Mouse (Mus musculus): ENCODE measurements around the gene Ptx3. TPM values are rescaled to one million over a fixed set of nuclear protein-coding genes. Genes with fewer than 3 reads are reported as not detected.
"Not testable (repeated sequence)": the region's sequence is repeated elsewhere in the genome, so short reads cannot be mapped to it uniquely, and the experiment has no call there.

The Ptx3 gene
- total RNA-seq (2021), result under 1 TPM; 0.81 to 0.86 TPM

DNA sequence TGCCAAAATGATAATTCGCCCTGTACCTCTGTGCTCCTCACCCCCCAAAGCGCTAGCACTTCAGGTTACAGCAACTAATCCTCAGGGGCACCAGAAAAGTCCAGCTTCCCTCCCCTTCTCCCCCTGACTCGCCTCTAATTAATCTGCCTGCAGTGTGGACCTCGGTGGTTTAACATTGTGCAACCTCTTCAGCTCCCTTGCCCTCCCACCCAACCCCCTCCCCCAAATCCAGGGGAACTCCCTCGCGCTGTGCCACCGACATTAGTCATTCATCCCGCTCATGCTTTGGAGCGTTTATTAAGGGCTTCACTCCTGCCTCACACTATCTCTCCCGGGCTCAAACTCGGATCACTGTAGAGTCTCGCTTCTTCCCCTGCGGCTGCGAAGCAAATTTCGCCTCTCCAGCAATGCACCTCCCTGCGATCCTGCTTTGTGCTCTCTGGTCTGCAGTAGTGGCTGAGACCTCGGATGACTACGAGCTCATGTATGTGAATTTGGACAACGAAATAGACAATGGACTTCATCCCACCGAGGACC, at the start of gene Ptx3:
Ptx3 (plus strand) TSS at position 256 of the 537 bp plus-strand sequence.
- intact Hi-C loops (cut with DNase I), result no loop called here
- no peak for DNase-seq

DNA sequence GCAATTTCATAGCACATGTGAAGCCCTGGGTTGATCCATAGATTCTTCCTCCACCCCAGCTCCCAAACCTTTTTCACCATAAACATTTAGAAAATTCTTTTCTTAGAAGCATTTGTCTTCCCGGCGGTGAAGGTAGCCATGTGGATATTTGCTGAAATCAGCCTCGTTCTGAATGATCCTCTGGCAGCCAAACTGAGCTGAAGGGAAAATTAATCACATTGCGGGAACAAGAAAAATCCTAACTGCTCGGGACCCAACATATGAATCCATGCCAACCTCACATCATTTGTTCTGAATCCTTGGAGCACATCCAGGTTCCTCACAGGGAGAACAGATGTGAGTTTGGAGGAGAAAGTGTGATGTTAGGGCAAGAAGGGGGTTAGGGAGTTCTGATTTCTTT, 46.8 kb upstream of the Ptx3 start:
- intact Hi-C loops (cut with DNase I), result no loop called here

DNA sequence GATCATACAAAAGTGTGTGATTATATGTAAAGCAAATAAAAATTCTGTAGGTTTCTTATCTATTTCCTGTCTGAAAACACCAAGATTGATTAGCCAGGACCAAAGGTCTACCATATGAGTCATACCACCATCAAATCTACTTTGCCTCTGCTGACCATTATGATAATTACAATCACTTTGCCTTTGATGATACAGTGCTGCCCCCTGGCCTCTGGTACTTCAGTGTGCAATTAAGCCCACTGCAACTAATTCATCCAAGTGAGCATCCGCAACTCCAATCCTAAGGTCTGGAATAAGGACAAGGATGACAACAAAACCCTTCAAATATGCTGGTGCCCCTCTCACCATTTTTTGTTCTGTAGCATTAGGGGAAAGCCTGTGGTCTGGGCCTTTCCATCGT, 40.1 kb upstream of the Ptx3 start:
- no peak for DNase-seq
- intact Hi-C loops (cut with DNase I), result no loop called here

More for the DNA sequence above, 46.8 kb upstream of the Ptx3 start:
- no peak for DNase-seq

DNA sequence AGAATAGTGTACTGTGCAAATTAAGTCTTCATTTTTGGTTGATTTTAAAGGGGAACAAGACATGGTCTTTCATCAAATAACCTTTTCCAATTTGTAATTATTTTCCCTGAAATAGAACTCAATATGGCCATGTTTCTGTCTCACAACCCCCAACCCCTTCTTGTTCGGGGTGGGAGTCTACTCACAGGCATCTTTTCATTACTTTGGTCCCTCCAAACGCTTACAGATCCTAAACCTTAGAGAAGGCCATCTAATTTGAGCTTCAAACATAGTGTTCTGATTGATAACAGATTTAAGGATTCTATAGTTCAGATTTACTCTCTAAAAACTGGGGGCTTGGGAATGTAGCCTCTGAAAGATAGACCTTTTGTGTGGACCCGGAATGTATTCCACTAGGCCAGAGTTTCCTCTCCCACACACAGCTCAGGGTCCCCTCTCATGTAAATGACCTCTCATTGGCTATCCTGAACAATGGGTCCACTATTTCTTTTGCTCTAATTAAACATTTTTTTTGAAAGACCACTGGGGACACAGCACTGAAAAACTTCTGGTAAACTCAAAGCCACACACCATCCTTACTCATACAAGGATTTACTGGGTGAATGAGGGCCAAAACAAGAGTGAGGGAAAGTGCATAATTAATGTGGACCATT, 25.7 kb upstream of the Ptx3 start:
- intact Hi-C loops (cut with DNase I), result no loop called here
- DNase-seq, result no peak

DNA sequence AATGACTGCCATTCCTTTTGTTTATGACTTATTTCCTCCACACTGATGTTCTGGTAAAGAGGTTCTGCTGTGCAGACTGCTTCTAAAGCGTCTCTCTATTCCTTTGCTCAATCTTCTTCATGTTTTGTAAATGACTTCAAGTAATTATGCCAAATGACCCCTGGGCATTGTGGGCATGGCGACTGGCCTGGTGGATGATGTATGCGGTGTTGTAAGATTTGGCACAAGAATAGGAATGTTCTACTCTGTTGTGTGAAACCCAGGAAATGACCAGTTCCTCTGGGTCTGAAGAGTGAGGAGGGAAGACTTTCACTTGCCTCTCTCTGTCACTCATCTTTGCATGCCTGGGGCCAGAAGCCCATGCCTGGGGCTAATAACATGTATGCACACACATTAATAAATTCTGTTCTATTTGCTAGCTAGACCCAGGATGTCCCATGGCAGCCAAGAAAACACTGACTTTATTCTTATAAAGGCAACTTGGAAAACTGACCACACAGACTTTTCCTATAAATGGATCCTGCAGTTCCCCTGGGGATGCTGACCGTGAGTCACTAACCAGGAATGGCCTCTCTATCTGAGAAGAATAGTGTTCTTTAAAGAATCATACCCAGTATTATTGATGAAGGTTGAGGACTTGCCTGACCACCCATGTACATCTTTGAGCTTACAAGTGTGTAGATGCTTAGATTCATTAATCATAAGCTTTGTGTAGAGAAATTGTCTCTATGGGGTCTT, 10.7 kb upstream of the Ptx3 start:
- no peak for DNase-seq

DNA sequence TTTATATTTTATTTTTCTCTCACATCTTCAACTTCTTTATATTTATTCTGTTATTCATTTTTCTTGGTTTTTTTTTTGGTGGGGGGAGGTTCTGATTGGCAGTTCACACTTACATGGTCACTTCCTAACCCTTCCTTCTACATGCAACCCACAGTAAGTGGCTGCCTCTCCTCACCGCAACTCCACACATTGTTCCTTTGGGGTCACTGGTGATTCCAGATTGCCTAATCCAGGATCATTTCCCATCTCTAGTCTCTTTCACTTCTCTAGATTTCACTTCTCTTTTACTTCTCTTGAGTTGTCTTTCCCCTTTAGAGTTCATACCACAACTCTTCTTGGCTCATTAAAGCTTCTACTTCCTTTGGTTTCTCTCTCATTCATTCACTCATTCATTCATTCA, 6.2 kb upstream of the Ptx3 start:
- DNase-seq, result no peak
- intact Hi-C loops (cut with DNase I), result no loop called here

More for the DNA sequence above, 10.7 kb upstream of the Ptx3 start:
- intact Hi-C loops (cut with DNase I), result no loop called here

DNA sequence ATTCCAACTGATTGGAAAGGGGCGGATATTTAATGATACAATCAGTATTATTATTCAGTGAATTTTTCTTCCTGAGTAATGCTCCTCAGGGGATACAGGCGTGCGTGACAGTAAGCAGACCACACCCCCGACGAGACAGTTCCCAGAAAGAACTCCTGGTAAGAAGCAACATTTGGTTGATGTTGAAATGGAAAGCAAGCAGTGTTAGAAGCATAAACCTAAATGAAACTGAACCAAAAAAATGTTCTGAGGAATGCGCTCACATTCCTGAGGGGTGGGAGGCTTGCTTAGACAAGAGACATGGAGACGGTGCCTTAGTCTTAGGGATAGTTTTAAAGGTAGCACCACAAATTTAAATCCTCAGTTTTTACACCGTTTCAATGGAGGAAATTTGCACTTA, 4.0 kb upstream of the Ptx3 start:
- DNase-seq, result no peak
- intact Hi-C loops (cut with DNase I), result no loop called here

DNA sequence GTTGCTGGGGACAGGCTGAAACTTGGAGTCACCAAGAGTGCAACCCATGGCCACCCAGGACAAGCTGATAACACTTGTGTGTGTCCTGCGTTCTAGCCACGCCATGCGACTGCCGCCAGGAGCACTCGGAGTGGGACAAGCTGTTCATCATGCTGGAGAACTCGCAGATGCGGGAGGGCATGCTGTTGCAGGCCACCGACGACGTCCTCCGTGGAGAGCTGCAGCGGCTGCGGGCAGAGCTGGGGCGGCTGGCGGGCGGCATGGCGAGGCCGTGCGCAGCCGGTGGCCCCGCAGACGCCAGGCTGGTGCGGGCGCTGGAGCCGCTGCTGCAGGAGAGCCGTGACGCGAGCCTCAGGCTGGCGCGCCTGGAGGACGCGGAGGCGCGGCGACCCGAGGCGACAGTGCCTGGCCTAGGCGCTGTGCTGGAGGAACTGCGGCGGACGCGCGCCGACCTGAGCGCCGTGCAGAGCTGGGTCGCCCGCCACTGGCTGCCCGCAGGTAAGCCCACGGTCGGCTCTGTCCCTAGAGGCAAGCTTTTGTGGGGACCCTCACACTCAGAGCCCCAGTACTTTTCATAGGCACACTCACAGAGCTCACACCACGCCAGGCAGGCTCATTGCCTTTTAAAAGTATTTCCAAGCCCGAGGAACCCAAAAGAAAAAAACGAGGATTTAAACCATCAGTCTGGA, 988 bp downstream of the Ptx3 start:
- intact Hi-C loops (cut with DNase I), result no loop called here

DNA sequence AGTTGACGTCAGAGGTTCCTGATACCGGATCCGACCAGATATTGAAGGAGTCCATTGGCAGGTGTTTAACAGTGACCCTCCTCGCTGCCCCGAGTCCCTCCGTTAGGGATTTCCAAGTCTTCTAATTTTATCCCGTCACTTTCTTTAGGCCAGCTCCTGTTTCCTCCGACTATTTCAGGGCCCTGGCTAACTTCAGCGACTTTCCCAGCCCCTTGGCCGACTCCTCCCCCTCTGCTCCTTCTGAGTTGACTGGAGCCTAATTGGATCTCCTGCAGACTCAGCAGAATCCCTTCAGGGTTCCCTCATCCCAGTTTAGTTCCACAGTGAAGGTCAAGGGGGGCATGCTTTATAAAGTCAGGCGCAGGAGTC, 1.5 kb downstream of the Ptx3 start:
- intact Hi-C loops (cut with DNase I), result no loop called here
- DNase-seq, result peak in 1 of 2 experiments; percentile 16

More for the DNA sequence above, 988 bp downstream of the Ptx3 start:
- DNase-seq, result peak; percentile 32 to 37

DNA sequence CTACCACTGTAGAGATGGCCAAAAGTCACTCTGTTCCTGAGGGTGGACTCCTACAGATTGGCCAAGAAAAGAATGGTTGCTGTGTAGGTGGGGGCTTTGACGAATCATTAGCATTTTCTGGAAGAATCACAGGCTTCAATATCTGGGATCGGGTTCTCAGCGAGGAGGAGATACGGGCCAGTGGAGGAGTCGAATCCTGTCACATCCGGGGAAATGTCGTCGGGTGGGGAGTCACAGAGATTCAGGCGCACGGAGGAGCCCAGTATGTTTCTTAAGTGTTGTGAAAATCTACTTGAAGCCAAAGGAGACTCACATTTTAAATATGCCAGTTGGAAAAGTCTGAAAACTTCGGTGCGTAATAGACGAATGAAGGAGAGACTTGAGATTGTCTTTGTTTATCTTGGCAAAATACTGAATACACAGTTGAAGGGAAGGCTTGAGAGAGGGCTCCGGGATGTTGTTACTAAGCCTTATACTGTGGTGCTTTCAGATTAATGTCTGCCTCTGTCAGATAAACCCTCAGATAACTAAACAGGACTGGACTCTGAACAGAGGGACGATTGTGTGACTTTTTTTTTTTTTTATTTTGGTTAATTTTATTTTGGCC, 5.3 kb downstream of the Ptx3 start:
- DNase-seq, result no peak

DNA sequence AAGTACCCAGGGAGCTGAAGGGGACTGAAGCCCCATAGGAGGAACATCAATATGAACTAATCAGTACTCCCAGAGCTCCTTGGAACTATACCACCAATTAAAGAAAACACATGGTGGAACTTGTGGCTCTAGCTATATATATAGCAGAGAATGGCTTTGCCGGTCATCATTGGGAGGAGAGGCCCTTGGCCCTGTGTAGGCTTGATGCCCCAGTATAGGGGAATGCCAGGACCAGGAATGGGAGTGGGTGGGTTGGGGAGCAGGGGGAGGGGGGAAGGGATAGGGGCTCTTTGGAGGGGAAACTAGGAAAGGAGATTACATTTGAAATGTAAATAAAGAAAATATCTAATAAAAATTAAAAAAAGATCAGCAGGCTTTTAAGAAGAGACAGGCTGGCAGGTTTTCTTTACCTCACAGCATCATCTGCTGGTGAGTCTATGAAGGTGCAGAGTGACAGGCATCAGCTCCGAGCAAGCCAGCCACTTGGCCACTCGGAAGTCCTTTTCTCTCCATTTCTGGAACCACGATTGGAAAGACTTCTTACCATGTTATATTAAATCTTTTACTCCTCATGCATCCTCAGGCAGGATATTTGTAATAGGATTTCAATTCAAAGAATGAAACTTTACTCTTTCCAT, 16.6 kb downstream of the Ptx3 start:
- intact Hi-C loops (cut with DNase I), result loop anchor here (5.0 kb wide), 1 partner anchor 234 kb away; no protein-coding TSS in a partner anchor
- not testable (repeated sequence) for DNase-seq

More for the DNA sequence above, 5.3 kb downstream of the Ptx3 start:
- intact Hi-C loops (cut with DNase I), result no loop called here

DNA sequence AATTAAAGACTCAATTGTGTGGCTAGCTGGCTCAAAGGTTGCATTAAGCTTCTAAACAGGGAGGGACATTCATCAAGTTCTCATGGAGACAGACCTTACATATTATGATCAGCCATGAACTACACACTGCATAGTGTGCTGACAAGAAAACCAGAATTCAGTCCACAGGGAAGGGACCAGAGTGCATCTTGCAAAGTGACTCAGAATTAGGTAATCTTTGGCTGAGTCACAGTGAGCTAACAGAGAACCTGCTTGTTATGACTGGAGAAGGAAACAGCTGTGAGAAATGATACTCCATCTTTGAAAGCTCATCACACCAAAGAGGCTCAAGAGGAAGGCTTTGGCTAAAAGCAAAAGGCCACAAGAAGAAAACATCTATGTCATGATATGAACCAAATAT, 20.8 kb downstream of the Ptx3 start:
- intact Hi-C loops (cut with DNase I), result no loop called here
- DNase-seq, result no peak

DNA sequence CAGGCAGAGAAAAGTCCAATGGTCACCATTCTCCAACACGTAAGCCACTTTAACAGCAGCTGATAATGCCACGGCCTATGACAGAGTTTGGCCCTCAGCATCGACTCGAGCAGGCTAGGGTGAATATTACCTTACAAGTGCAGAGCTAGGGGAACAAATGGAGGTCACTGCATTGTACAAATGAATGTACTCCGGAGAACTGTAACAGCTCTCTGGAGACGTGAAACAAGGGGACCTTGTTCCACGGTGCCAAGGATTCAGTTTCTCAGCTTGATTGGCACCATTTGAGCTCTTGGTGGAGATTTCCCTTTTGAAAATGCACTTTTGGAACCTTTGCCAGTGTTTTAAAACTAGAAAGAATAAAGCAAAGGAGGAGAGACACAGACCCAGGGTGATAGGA, 32.1 kb downstream of the Ptx3 start:
- no peak for DNase-seq
- intact Hi-C loops (cut with DNase I), result no loop called here

DNA sequence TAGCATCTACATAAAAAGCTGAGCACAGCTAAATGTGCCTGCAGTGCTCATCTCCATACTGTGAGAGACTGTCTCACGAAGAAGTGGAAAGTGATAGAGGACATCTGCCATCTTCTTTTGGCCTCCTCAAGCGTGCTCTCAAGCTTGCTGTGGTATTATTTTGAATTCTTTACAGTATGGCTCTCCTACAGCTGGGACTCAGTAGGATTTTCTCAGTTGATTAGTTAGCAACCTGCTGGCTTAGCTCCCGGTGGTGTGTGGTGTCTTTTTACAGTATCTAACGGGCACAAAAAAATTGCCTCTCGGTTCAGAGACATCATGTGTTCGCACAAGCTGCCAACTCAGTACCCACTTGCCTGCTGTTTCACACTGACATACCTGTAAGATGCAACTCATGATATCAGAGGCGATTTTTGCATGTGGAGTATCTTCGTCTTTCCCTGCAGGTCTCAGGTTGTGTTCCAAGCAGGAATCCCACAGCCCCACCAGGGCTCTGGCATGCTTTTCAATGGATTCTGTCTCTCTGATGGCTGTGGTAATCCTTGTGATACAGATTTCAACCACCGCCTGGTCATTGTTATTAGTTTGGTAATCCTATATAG, 34.9 kb downstream of the Ptx3 start:
- no peak for DNase-seq
- intact Hi-C loops (cut with DNase I), result no loop called here

DNA sequence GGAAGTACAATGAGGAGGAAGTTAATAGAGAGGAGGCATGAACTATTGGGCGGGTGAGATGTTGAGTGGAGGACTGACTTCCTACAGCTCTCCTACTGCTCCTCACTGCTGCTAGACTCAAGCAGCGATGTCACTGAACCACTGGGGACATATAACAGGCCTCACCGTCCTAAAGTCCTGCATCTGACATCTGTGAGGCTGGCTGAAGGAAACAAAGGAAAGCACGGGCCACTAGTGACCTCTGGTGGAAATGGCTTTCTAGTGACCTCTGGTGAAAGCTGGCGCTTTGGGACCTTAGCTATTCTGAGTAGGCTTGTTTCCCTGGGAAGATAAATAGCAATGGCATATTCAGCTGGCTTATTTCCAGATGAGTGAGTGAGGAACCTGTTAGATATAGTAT, 42.6 kb downstream of the Ptx3 start:
- intact Hi-C loops (cut with DNase I), result loop anchor here (2.0 kb wide), 1 partner anchor 258 kb away; no protein-coding TSS in a partner anchor
- peak; percentile 18 to 24 for DNase-seq

DNA sequence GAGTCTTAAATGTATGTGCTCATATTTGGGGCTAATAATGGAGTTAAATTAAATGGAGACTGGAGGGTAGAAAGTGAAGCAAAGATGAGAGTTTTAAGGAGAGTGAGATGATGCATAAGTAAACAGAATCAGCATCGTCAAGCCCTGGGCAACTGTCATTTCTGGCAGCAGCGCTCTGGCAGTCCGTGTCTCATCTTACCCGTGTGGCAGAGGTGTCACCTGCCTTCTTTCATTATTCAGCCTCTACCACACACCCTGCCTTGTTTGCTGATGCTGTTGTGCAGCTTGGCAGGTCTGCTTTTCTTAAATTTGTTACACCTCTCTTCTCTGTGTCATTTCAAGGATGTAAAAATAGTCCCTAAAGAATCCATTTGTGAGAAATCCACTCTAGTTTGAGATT, 43.6 kb downstream of the Ptx3 start:
- no peak for DNase-seq
- intact Hi-C loops (cut with DNase I), result loop anchor here (2.0 kb wide), 1 partner anchor 258 kb away; no protein-coding TSS in a partner anchor

Measured in heart, postnatal 36 days (tissue).